Mouse (Mus musculus): ENCODE data around the gene Gm20873. TPM values are rescaled to one million over a fixed set of nuclear protein-coding genes. Genes with fewer than 3 reads are reported as not detected.
"Not testable (repeated sequence)": the region's sequence is repeated elsewhere in the genome, so short reads cannot be mapped to it uniquely, and the experiment has no call there.

Gene Gm20873
- total RNA-seq (2021): not detected

DNA sequence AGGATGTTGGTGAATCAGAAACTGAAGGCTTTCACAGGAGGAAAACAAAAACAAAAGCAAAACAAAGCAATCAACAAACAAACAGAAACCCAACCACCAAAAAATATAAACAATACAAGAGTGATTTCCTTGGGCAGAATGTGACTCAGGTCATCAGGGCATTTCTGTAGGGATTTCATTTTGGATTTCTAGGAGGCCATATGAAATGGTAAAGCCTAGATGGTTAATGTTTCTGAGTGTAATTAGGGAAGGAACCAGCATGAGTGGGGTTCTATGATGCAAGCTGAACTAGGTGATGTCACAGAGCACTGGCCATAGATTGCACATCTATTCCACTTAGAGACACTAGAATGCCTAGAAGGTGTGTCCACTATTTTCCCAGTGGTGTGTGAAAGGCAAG is at the start of gene Gm20873:
Gene Gm20873 (plus strand): TSS at position 301 of the 400 bp plus-strand sequence.
- DNase-seq (ENCODE audit: low spot score in 2 of 2); intact Hi-C loops (cut with DNase I): not testable (repeated sequence)

- DNase-seq (ENCODE audit: low spot score in 2 of 2); intact Hi-C loops (cut with DNase I): not testable (repeated sequence)
Measured at GRCm38 (mm10) chrY:6237895-6238294, 29.0 kb upstream of the Gm20873 start, which contains the start of gene Gm21746. Gm21746 (minus strand) TSS chrY:6237995.

Other genes starting within 250 kb of the Gm20873 start
- not detected for gene Gm21746, start 29.1 kb upstream of the Gm20873 start, total RNA-seq (2021)